Mouse (Mus musculus) neural tube, embryonic 13.5 days (tissue): ENCODE data around the gene Scn9a. TPM values are rescaled to one million over a fixed set of nuclear protein-coding genes. Genes with fewer than 3 reads are reported as not detected.

Experiments
- ATAC-seq: fragments of 200-750 bp; cut with Nextera tagmentation; 2 replicates; pipeline ENCODE4 v1.8.0; 2017; ENCODE audit warnings: low read depth, mild to moderate bottlenecking, moderate TSS enrichment, moderate library complexity
- H3K27ac ChIP-seq: fragments of 300-500 bp; sonication (generic); replicated peaks from 2 replicates; pipeline ENCODE4 v1.5.1; 2015; ENCODE audit warnings: moderate library complexity, mild to moderate bottlenecking, inconsistent platforms
- H3K27me3 ChIP-seq: fragments of 300-500 bp; sonication (generic); 2 replicates; pipeline ENCODE4 v1.6.1; 2015; ENCODE audit warnings: mild to moderate bottlenecking, inconsistent platforms
- H3K36me3 ChIP-seq: fragments of 300-500 bp; sonication (generic); 2 replicates; pipeline ENCODE4 v1.6.1; 2015; ENCODE audit warnings: mild to moderate bottlenecking, inconsistent platforms
- H3K4me1 ChIP-seq: fragments of 300-500 bp; sonication (generic); replicated peaks from 2 replicates; pipeline ENCODE4 v1.6.1; 2015; ENCODE audit warnings: inconsistent platforms
- H3K4me2 ChIP-seq: fragments of 300-500 bp; sonication (generic); 2 replicates; pipeline ENCODE4 v1.6.1; 2015; ENCODE audit warnings: inconsistent platforms, mild to moderate bottlenecking, moderate library complexity
- H3K4me3 ChIP-seq: fragments of 300-500 bp; sonication (generic); 2 replicates; pipeline ENCODE4 v1.5.1; 2015; ENCODE audit warnings: mild to moderate bottlenecking, inconsistent platforms
- H3K9ac ChIP-seq: fragments of 300-500 bp; sonication (generic); 2 replicates; pipeline ENCODE4 v1.6.1; 2015; ENCODE audit warnings: moderate library complexity, mild to moderate bottlenecking, inconsistent platforms
- H3K9me3 ChIP-seq: fragments of 300-500 bp; sonication (generic); 2 replicates; pipeline ENCODE4 v1.6.1; 2016; ENCODE audit warnings: inconsistent platforms
- WGBS: fragments of 180-500 bp; shearing (Covaris S2); methylation state at CpG from one replicate; pipeline ENCODE4 v1.1.7; 2015; 5-methylcytosine and 5-hydroxymethylcytosine counted together
- polyA plus RNA-seq: library from polyadenylated mRNA; unstranded; fragments of >200 nt; fragmentation: Nextera tagmentation; extraction: Ambion mirVana; gene quantifications from 2 replicates; pipeline ENCODE4 v1.2.1, GENCODE M21; 2015

The Scn9a gene
- 30.7 and 38.1 TPM in 2 replicates for polyA plus RNA-seq

- H3K36me3 ChIP-seq: no peaks in the 10 kb centered on the region
- peak within 1 kb of the TSS; percentile 78 for H3K4me2 ChIP-seq
- H3K9me3 ChIP-seq: no peaks in the 10 kb centered on the region
- ATAC-seq: peak; percentile 95
- H3K9ac ChIP-seq: peak within 1 kb of the TSS; percentile 68
- H3K4me3 ChIP-seq: peak within 1 kb of the TSS; percentile 51
- no peaks in the 10 kb centered on the region for H3K27me3 ChIP-seq
- peaks cover 9% of the 10 kb centered on the region for H3K4me1 ChIP-seq
- 3% methylated on average over 29 of the region's 29 CpGs for WGBS
- peak within 1 kb of the TSS; percentile 69 for H3K27ac ChIP-seq
These were observed at the start of gene Scn9a for GRCm38 (mm10) chr2:66634580-66635359. Gene Scn9a, minus strand, starts transcription at chr2:66634962.

- Histone ChIP-seq H3K4me3 (no peak overlapping the region), H3K27ac (no peak overlapping the region), H3K36me3 (no peaks in the 10 kb centered on the region), H3K27me3 (no peaks in the 10 kb centered on the region), H3K4me2 (no peak overlapping the region), H3K4me1 (no peaks in the 10 kb centered on the region), H3K9ac (no peak overlapping the region), H3K9me3 (no peaks in the 10 kb centered on the region)
- ATAC-seq: no peak
- 48% methylated on average over 1 of the region's 1 CpGs for WGBS
These were observed 27.2 kb upstream of the Scn9a start for GRCm38 (mm10) chr2:66661988-66662387.

GRCm38 (mm10) chr2:66656430-66656829, 21.7 kb upstream of the Scn9a start:
- no peak overlapping the region for H3K9ac ChIP-seq
- ATAC-seq: no peak
- no peak overlapping the region for H3K4me3 ChIP-seq
- no peak overlapping the region for H3K4me2 ChIP-seq
- H3K9me3 ChIP-seq: no peaks in the 10 kb centered on the region
- 95% methylated on average over 3 of the region's 3 CpGs for WGBS
- no peaks in the 10 kb centered on the region for H3K36me3 ChIP-seq
- H3K4me1 ChIP-seq: no peaks in the 10 kb centered on the region
- H3K27ac ChIP-seq: no peak overlapping the region
- H3K27me3 ChIP-seq: no peaks in the 10 kb centered on the region

- Histone ChIP-seq H3K9ac (no peak overlapping the region), H3K27ac (no peak overlapping the region), H3K27me3 (no peaks in the 10 kb centered on the region), H3K4me1 (no peaks in the 10 kb centered on the region), H3K4me2 (no peak overlapping the region), H3K9me3 (no peaks in the 10 kb centered on the region), H3K4me3 (no peak overlapping the region), H3K36me3 (no peaks in the 10 kb centered on the region)
- ATAC-seq: no peak
- WGBS: 77% methylated on average over 2 of the region's 2 CpGs
These were observed 20.7 kb upstream of the Scn9a start for GRCm38 (mm10) chr2:66655431-66655830.

- no peaks in the 10 kb centered on the region for H3K4me1 ChIP-seq
- WGBS: 37% methylated on average over 5 of the region's 5 CpGs
- no peaks in the 10 kb centered on the region for H3K9me3 ChIP-seq
- ATAC-seq: no peak
- H3K27ac ChIP-seq: no peak overlapping the region
- H3K4me3 ChIP-seq: no peak overlapping the region
- no peaks in the 10 kb centered on the region for H3K36me3 ChIP-seq
- no peak overlapping the region for H3K4me2 ChIP-seq
- H3K27me3 ChIP-seq: no peaks in the 10 kb centered on the region
- no peak overlapping the region for H3K9ac ChIP-seq
These were observed 9.6 kb upstream of the Scn9a start for GRCm38 (mm10) chr2:66644384-66644783.

GRCm38 (mm10) chr2:66632728-66633127, 2.0 kb downstream of the Scn9a start:
- Histone ChIP-seq H3K9ac (no peak overlapping the region), H3K9me3 (no peaks in the 10 kb centered on the region), H3K4me2 (peak overlapping the region; percentile 33), H3K27ac (no peak overlapping the region), H3K4me1 (peaks cover 9% of the 10 kb centered on the region), H3K27me3 (no peaks in the 10 kb centered on the region), H3K36me3 (no peaks in the 10 kb centered on the region), H3K4me3 (peak overlapping the region; percentile 18; the same call in 1 of the 2 replicates)
- WGBS: 37% methylated on average over 5 of the region's 5 CpGs
- no peak for ATAC-seq

GRCm38 (mm10) chr2:66611091-66611490, 23.7 kb downstream of the Scn9a start:
- ATAC-seq: peak; percentile 40; the same call in 1 of the 2 replicates
- WGBS: 61% methylated on average over 7 of the region's 7 CpGs
- no peaks in the 10 kb centered on the region for H3K27me3 ChIP-seq
- H3K4me3 ChIP-seq: no peak overlapping the region
- H3K9me3 ChIP-seq: no peaks in the 10 kb centered on the region
- H3K4me2 ChIP-seq: no peak overlapping the region
- no peak overlapping the region for H3K9ac ChIP-seq
- 0 out of 2 replicates have a peak overlapping the region, but pooled peaks have one; percentile 42 for H3K27ac ChIP-seq
- no peaks in the 10 kb centered on the region for H3K36me3 ChIP-seq
- H3K4me1 ChIP-seq: no peaks in the 10 kb centered on the region

GRCm38 (mm10) chr2:66597313-66597712, 37.4 kb downstream of the Scn9a start:
- Histone ChIP-seq H3K4me3 (no peak overlapping the region), H3K4me2 (no peak overlapping the region), H3K36me3 (no peaks in the 10 kb centered on the region), H3K9ac (no peak overlapping the region), H3K9me3 (no peaks in the 10 kb centered on the region), H3K4me1 (no peaks in the 10 kb centered on the region), H3K27ac (no peak overlapping the region), H3K27me3 (no peaks in the 10 kb centered on the region)
- no peak for ATAC-seq
- 88% methylated on average over 6 of the region's 6 CpGs for WGBS

GRCm38 (mm10) chr2:66596145-66596544, 38.6 kb downstream of the Scn9a start:
- WGBS: 37% methylated on average over 5 of the region's 5 CpGs

GRCm38 (mm10) chr2:66590151-66590550, 44.6 kb downstream of the Scn9a start:
- no peak overlapping the region for H3K4me2 ChIP-seq
- WGBS: 82% methylated on average over 3 of the region's 3 CpGs
- no peaks in the 10 kb centered on the region for H3K36me3 ChIP-seq
- no peak overlapping the region for H3K9ac ChIP-seq
- ATAC-seq: no peak
- H3K4me1 ChIP-seq: no peaks in the 10 kb centered on the region
- H3K4me3 ChIP-seq: no peak overlapping the region
- H3K9me3 ChIP-seq: no peaks in the 10 kb centered on the region
- no peaks in the 10 kb centered on the region for H3K27me3 ChIP-seq
- H3K27ac ChIP-seq: no peak overlapping the region

More at GRCm38 (mm10) chr2:66596145-66596544, 38.6 kb downstream of the Scn9a start:
- Histone ChIP-seq H3K27ac (no peak overlapping the region), H3K4me2 (no peak overlapping the region), H3K4me1 (no peaks in the 10 kb centered on the region), H3K4me3 (no peak overlapping the region), H3K27me3 (no peaks in the 10 kb centered on the region), H3K9me3 (no peaks in the 10 kb centered on the region), H3K36me3 (no peaks in the 10 kb centered on the region), H3K9ac (no peak overlapping the region)
- no peak for ATAC-seq

GRCm38 (mm10) chr2:66580026-66580808, 54.5 kb downstream of the Scn9a start:
- H3K4me2 ChIP-seq: no peak overlapping the region
- no peaks in the 10 kb centered on the region for H3K9me3 ChIP-seq
- no peaks in the 10 kb centered on the region for H3K27me3 ChIP-seq
- peaks cover 3% of the 10 kb centered on the region; the same call in 1 of the 2 replicates for H3K4me1 ChIP-seq
- peak; percentile 89 for ATAC-seq
- H3K36me3 ChIP-seq: no peaks in the 10 kb centered on the region
- H3K4me3 ChIP-seq: no peak overlapping the region
- WGBS: 68% methylated on average over 5 of the region's 5 CpGs
- H3K27ac ChIP-seq: peak overlapping the region; percentile 56
- no peak overlapping the region for H3K9ac ChIP-seq

- Histone ChIP-seq H3K36me3 (no peaks in the 10 kb centered on the region; the same call in 1 of the 2 replicates), H3K27ac (no peak overlapping the region), H3K4me1 (no peaks in the 10 kb centered on the region), H3K4me2 (no peak overlapping the region), H3K27me3 (no peaks in the 10 kb centered on the region), H3K9ac (no peak overlapping the region), H3K9me3 (no peaks in the 10 kb centered on the region), H3K4me3 (no peak overlapping the region)
- no peak for ATAC-seq
- 86% methylated on average over 3 of the region's 3 CpGs for WGBS
These were observed 86.5 kb downstream of the Scn9a start for GRCm38 (mm10) chr2:66548254-66548653.
